Mouse (Mus musculus) adrenal gland, postnatal 36 days (tissue): ENCODE measurements around the gene Gm4131. TPM values are rescaled to one million over a fixed set of nuclear protein-coding genes. Genes with fewer than 3 reads are reported as not detected.

Experiments
- DNase-seq, 2 experiments: peaks; one replicate each; pipeline ENCODE4 v3.0.0; 2021; ENCODE audit warnings: mixed read lengths in 1 of 2
- total RNA-seq, 2 experiments: library from RNA; stranded (reverse); gene quantifications; 2 replicates each; pipeline ENCODE4 v1.2.3; 2021

Gene Gm4131
- total RNA-seq, 2 experiments from 2014 or later: not detected

DNA sequence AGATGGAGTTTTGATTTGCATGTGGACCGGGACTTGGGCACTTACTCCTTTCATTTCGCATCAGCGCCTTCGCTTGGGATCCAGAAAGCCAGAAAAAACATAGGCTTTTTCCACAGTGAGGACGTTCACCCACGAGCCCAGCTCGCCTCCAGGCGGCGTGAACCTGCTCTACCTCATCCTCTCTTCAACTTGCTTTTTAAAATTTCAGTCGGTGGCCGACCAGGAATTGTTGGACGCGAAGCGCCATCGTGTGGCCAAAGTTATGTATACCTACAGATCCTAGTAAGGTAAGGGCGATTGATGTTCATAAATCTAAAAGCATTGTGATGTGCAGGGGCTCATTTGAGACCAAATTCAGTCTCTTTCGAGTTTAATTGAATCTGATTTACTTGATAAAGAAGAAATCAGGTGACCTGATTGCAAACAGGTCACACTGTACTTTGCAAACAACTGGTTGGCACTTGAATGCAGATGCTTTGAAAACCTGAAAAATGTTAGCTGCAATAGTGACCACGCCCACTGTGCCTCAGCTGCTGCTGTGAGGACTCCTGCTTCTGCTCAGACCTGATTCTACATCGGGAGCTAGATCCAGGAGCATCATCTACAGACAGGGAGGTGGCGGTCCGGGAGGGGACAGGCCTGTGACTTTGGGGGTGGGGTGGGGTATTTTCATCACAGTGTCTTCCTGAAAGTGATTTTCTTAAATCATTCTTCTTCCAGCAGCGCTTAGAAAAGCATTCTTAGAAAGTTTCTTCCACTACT lies 109.1 kb downstream of the Gm4131 start:
- peak; percentile 87 to 88 for DNase-seq

GRCm38 (mm10) chr14:62456239-62456747 lies 110.4 kb downstream of the Gm4131 start, which contains the start of gene Gucy1b2:
Gene Gucy1b2, minus strand, starts transcription at chr14:62456289.
- no peak for DNase-seq

DNA sequence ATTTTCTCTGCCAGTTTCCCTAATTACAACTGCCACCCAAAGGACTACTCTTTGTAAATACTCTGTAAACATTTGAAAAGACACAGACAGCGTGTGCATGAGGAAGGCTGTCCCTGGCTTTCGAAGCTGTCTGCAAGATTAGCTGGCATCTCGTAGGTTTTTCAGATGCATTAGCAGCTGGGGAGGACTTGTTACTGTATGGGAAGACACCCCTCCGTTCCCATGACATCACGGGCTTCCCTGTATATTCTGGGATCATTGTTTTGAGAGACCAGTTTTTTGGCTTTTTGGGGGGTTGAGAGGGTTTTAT lies 111.2 kb downstream of the Gm4131 start:
- DNase-seq: no peak

- peak; percentile 8 to 9 for DNase-seq
These were observed 111.8 kb downstream of the Gm4131 start for GRCm38 (mm10) chr14:62454760-62455569.

- no peak for DNase-seq
These were observed 112.6 kb downstream of the Gm4131 start for GRCm38 (mm10) chr14:62454136-62454535.

DNA sequence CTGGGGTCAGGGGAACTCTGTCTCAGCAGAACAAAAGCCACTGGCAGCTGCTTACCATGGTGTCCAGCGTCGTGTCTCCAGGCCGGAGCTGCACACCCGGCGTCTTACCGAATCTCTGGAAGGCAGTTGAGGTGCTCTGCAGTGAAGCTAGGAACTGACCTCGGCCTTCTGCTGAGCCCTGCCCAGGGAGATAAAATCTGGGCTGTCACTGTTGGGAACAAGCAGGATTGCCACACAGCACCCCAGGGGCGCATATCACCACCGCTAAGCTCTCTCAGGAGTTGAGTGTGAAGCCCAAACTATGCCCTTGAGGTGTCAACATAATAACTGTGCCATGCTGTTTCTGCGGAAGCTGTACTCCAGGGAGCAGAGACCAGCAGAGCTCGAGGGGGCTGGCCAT lies 113.4 kb downstream of the Gm4131 start:
- peak; percentile 30 to 37 for DNase-seq

DNA sequence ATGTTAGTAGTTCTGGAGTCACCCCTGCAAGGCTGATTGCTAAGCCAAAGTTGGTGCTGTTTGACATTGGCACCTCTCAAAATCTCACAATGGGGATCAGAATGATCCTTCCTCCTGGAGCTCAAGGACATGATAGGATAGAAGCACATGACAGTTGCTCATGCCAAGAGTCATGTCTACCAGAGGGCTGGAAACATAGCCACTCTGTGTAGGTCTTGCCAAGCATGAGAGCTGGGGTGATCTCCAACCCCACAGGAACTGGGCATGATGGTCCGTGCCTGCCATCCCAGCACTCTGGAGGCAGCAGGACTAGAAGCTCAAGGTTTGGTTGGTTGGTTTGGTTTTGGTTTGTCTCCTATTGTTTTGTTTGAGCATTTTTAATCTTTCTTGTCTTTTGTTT lies 116.0 kb downstream of the Gm4131 start:
- DNase-seq: no peak

- no peak for DNase-seq
These were observed 119.5 kb downstream of the Gm4131 start for GRCm38 (mm10) chr14:62447214-62447548.

DNA sequence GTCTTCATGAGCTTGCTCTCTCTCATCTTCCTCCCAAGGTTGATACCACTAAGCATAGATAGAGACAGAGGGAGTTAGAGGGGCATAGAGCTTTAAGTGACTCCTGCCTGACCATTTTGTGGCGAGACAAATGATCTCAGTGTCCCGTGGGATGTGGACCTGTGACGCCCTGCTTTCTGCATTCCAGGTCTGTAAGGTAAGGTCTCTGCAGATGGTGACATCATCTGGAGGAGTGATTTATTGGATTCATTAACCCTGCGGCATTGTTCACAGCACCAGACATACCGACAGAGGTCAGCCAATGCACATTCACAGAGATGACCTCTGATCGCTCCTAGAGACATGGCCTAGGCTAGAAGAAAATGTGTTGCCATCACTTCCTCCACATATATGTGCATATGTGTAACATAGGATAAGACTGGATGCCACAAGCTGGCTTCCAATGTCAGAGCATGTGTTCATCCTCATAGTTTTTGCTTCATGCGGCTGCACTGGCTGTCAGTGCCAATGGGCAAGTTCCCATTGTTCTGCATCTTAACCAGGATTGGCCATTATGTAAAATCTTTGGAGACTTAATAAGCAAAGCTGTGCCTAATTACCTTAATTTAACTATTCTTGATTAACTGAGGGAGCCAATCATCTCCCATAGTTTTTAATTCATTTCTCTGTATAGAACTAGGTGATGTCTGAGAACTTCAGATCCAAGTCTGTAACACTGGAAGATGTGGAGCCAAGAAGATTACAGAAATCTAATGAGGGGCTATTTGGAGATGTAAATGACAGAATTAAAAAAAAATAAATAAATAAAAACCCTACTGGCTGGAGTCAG lies 120.1 kb downstream of the Gm4131 start:
- no peak for DNase-seq

GRCm38 (mm10) chr14:62443840-62444430 lies 122.8 kb downstream of the Gm4131 start:
- DNase-seq: no peak

- no peak for DNase-seq
These were observed 123.8 kb downstream of the Gm4131 start for GRCm38 (mm10) chr14:62442971-62443370.

DNA sequence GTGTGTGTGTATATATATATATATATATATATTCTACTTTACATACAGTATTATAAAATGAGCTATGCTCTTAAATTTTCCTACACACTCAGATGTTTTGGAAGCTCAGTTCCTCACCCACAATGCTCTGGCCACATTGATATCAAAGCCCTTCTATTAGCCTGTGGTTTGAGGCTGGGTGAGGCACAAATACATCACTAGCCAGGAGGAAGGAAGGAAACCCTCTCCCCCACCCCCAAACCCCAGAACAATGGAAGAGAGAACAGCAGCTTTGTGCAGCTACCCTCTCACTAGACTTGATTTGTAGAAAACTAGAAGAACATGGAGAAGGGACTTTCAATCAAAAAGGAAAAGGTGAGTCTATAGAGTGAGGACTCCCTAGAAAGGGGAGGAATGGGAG lies 126.7 kb downstream of the Gm4131 start:
- no peak for DNase-seq

- DNase-seq: no peak
These were observed 128.5 kb downstream of the Gm4131 start for GRCm38 (mm10) chr14:62438236-62438635.

- no peak for DNase-seq
These were observed 128.9 kb downstream of the Gm4131 start for GRCm38 (mm10) chr14:62437806-62438205.

GRCm38 (mm10) chr14:62425277-62425691 lies 141.4 kb downstream of the Gm4131 start:
- DNase-seq: no peak

DNA sequence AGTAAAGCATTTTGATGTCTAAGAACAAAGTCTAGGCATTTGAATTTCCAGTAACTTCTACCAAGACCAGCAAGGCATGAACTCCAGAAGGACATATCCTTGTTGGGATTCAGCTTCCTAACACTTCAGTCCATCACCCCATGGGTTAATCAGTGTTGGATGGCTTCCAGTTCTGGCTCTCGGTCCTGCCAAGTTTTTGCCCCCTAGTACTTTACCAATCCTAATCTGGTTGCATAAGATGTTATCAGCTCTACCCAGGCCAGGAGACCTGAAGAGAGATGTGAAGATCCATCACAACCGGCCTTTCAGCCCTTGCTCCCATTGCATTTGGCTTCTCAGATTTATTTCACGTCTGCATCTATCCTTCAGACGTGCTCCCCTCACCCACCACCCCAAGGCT lies 144.5 kb downstream of the Gm4131 start:
- no peak for DNase-seq

DNA sequence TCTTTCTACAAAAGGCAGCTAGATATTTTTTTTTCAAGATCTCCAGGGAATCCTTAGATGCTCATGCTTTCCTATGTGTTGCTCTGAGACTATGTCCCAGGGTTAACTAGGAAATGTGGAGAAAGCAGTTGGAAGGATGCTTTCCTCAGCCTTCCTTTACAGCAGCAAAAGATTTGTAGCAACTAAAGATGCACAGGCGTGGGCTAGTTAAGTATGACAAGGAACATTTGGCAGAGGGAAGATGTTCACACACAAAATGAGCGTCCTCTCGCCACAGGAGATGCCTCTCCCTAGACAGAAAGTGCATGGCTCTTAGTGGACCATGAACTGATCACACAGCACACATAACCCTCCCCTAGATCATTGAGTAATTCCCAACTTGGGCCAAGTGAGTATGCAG lies 149.2 kb downstream of the Gm4131 start:
- no peak for DNase-seq

DNA sequence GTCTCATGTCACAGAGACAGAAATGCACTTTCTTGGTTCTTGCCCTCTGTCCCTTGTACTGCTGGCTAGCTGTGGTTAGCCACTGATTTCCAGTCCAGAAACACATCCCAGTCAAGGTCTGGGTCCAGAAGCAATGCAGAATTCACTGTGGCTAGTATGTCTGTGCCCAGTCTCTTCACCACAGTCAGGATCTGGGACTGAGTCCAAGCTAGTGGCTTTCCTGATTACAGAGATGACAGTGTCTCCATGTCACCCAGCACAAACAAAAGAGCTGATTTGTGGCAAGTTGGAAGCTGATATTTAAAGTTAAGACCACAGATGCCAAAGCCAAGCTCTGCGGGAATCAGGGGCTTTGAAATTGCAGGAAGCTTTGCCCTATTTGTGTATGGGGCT lies 150.0 kb downstream of the Gm4131 start:
- peak; percentile 25 to 57 for DNase-seq

GRCm38 (mm10) chr14:62416007-62416741 lies 150.5 kb downstream of the Gm4131 start:
- no peak for DNase-seq
